Mouse (Mus musculus): ENCODE results near the gene F8. TPM values are rescaled to one million over a fixed set of nuclear protein-coding genes. Genes with fewer than 3 reads are reported as not detected.

Gene F8
- polyA plus RNA-seq, 1 experiment from 2014 or later, result 1.00 TPM

- peak; percentile 98 for ATAC-seq (ENCODE audit: insufficient number of reproducible peaks, low FRiP score, low TSS enrichment, low read depth)
- Histone ChIP-seq H3K9ac (peak within 1 kb of the TSS; percentile 50), H3K4me2 (peak within 1 kb of the TSS; percentile 40), H3K4me1 (no peaks in the 10 kb centered on the region), H3K36me3 (no peaks in the 10 kb centered on the region), H3K4me3 (peak within 1 kb of the TSS; percentile 51), H3K27ac (peak within 1 kb of the TSS; percentile 77), H3K27me3 (no peaks in the 10 kb centered on the region), H3K9me3 (no peaks in the 10 kb centered on the region)
- WGBS, result 16% methylated on average over 36 of the region's 36 CpGs
These were observed 251.8 kb downstream of the F8 start, which contains the start of gene Mpp1 for GRCm38 (mm10) chrX:75130467-75131160. Mpp1 (minus strand) TSS chrX:75131016.

DNA sequence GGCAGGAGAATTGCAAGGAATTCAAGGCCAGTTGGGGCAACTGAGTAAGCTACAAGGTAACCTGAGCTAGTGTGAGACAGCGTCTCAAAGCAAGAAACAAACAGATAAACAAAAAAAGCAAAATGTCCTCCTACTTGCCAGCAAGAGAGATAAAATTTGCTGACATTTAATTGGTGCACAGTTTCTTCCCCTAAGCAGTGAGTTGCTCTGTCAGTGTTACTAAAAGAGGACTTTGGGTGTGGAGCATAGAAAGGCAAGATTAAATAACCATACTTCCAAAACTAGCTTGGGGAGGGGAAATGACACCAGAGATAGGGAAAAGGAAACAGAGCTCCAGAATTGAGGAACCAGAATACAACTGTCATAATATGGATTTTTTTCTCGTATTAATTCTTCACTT, 252.9 kb downstream of the F8 start:
- ATAC-seq (ENCODE audit: insufficient number of reproducible peaks, low FRiP score, low TSS enrichment, low read depth), result no peak
- no peak overlapping the region for H3K4me3 ChIP-seq
- no peak overlapping the region for H3K4me2 ChIP-seq

DNA sequence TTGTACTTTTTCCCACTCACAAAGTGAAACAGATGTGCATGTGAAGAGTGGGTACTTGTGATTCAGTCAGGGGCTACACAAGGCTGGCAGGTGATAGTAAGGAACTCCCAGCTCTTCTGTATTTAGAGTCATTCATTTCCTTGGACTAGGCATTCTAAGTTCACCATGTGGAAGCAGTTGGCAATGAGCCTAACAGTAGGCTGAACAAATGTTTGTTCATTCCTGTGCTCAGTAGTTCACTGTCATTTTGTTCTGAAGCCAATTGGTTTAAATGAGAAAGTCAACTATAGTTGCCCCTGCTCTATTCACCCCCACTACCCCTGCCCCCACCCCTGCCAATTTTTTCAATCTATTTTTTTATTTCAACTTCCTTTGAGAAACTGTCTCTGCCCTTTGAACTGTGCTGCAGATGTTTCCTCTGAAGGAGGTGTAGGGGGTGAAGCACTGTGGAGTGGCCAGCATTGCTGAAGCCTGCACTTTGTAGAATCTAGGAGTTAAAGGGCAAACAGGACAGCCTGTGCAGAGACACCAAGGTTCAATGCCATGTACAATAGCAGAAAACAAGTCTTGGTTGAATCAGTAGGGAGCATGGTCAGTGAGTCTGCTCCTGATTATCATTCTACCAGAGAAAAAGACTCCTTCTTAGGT, 254.0 kb downstream of the F8 start:
- H3K4me2 ChIP-seq, result no peak overlapping the region
- no peak overlapping the region for H3K9ac ChIP-seq
- H3K27ac ChIP-seq, result no peak overlapping the region
- ATAC-seq (ENCODE audit: insufficient number of reproducible peaks, low FRiP score, low TSS enrichment, low read depth), result no peak
- H3K4me3 ChIP-seq, result no peak overlapping the region
- 0 out of 2 replicates have a peak, but pooled peaks cover 2% of the 10 kb centered on the region for H3K36me3 ChIP-seq
- no peaks in the 10 kb centered on the region for H3K9me3 ChIP-seq
- H3K4me1 ChIP-seq, result no peaks in the 10 kb centered on the region
- no peaks in the 10 kb centered on the region for H3K27me3 ChIP-seq

More for the DNA sequence above, 252.9 kb downstream of the F8 start:
- 62% methylated on average over 2 of the region's 2 CpGs for WGBS
- Histone ChIP-seq H3K36me3 (0 out of 2 replicates have a peak, but pooled peaks cover 2% of the 10 kb centered on the region), H3K4me1 (no peaks in the 10 kb centered on the region), H3K27me3 (no peaks in the 10 kb centered on the region), H3K27ac (no peak overlapping the region), H3K9ac (no peak overlapping the region), H3K9me3 (no peaks in the 10 kb centered on the region)

- no peak overlapping the region for H3K9ac ChIP-seq
- no peak overlapping the region for H3K4me2 ChIP-seq
- H3K4me3 ChIP-seq, result no peak overlapping the region
- peaks cover 6% of the 10 kb centered on the region; the same call in 1 of the 2 replicates for H3K36me3 ChIP-seq
- no peaks in the 10 kb centered on the region for H3K9me3 ChIP-seq
- H3K4me1 ChIP-seq, result no peaks in the 10 kb centered on the region
- no peak overlapping the region for H3K27ac ChIP-seq
- ATAC-seq (ENCODE audit: insufficient number of reproducible peaks, low FRiP score, low TSS enrichment, low read depth), result no peak
- no peaks in the 10 kb centered on the region for H3K27me3 ChIP-seq
These were observed 255.5 kb downstream of the F8 start for GRCm38 (mm10) chrX:75126893-75127292.

- Histone ChIP-seq H3K27me3 (no peaks in the 10 kb centered on the region), H3K9me3 (no peaks in the 10 kb centered on the region), H3K4me2 (no peak overlapping the region), H3K9ac (no peak overlapping the region), H3K4me3 (no peak overlapping the region), H3K27ac (no peak overlapping the region), H3K4me1 (no peaks in the 10 kb centered on the region), H3K36me3 (peaks cover 8% of the 10 kb centered on the region; the same call in 1 of the 2 replicates)
- ATAC-seq (ENCODE audit: insufficient number of reproducible peaks, low FRiP score, low TSS enrichment, low read depth), result no peak
- WGBS, result 95% methylated on average over 3 of the region's 3 CpGs
These were observed 256.8 kb downstream of the F8 start for GRCm38 (mm10) chrX:75125606-75126005.

Other genes with a start within 250 kb of the F8 start
- not detected in 2 replicates for gene Smim9, start 218.8 kb downstream of the F8 start, polyA plus RNA-seq (2015; fragmentation: Nextera tagmentation; extraction: Ambion mirVana)
- gene Fundc2, start 216 bp downstream of the F8 start, polyA plus RNA-seq (2015; fragmentation: Nextera tagmentation; extraction: Ambion mirVana), result 50.6 and 58.1 TPM in 2 replicates
- 21.9 and 25.7 TPM in 2 replicates for gene Cmc4, start 34.0 kb upstream of the F8 start, polyA plus RNA-seq (2015; fragmentation: Nextera tagmentation; extraction: Ambion mirVana)
- gene Mtcp1, start 34.0 kb upstream of the F8 start, polyA plus RNA-seq (2015; fragmentation: Nextera tagmentation; extraction: Ambion mirVana), result 8.6 and 8.9 TPM in 2 replicates
- gene Brcc3, start 34.0 kb upstream of the F8 start, polyA plus RNA-seq (2015; fragmentation: Nextera tagmentation; extraction: Ambion mirVana), result 49.9 and 57.0 TPM in 2 replicates
- gene Vbp1, start 131.7 kb upstream of the F8 start, polyA plus RNA-seq (2015; fragmentation: Nextera tagmentation; extraction: Ambion mirVana), result 135 and 137 TPM in 2 replicates
- gene Rab39b, start 195.6 kb upstream of the F8 start, polyA plus RNA-seq (2015; fragmentation: Nextera tagmentation; extraction: Ambion mirVana), result 1.9 and 2.0 TPM in 2 replicates